Mouse (Mus musculus): ENCODE measurements around the gene Cdk11b. TPM values are rescaled to one million over a fixed set of nuclear protein-coding genes. Genes with fewer than 3 reads are reported as not detected.
"Not testable (repeated sequence)": the region's sequence is repeated elsewhere in the genome, so short reads cannot be mapped to it uniquely, and the experiment has no call there.

Cdk11b gene
- polyA plus RNA-seq, 1 experiment from 2014 or later: 24.9 TPM

GRCm38 (mm10) chr4:155668689-155669597 lies 44.3 kb downstream of the Cdk11b start, which contains the start of gene Mib2:
TSS of gene Mib2 (minus strand) at chr4:155669198.
- Histone ChIP-seq H3K4me3 (ENCODE audit: low read depth, low read length) (peak within 1 kb of the TSS; percentile 100), H3K9me3 (ENCODE audit: low read length) (no peaks in the 10 kb centered on the region), H3K4me2 (ENCODE audit: low read depth, low read length) (peak within 1 kb of the TSS; percentile 89), H3K27ac (ENCODE audit: low read depth) (peak within 1 kb of the TSS; percentile 80), H3K4me1 (ENCODE audit: insufficient read depth) (peaks cover 9% of the 10 kb centered on the region), H3K36me3 (replicated peaks; ENCODE audit: insufficient read depth, low read length) (0 out of 2 replicates have a peak, but pooled peaks cover 5% of the 10 kb centered on the region), H3K9ac (replicated peaks) (peak within 1 kb of the TSS; percentile 88), H3K27me3 (ENCODE audit: insufficient read depth, low read length) (0 out of 2 replicates have a peak, but pooled peaks cover 2% of the 10 kb centered on the region)
- 2% methylated on average over 73 of the region's 73 CpGs for WGBS (ENCODE audit: insufficient replicate concordance)
- ATAC-seq: peak; percentile 99
- peak; percentile 97 for DNase-seq
- no peak for TF ChIP-seq CTCF (IDR thresholded peaks at IDR 0.05; ENCODE audit: low read depth)
- TF ChIP-seq EP300 (IDR thresholded peaks at IDR 0.05; ENCODE audit: low read depth): no peak

- ATAC-seq: peak; percentile 2; the same call in 1 of the 2 replicates
- Histone ChIP-seq H3K9me3 (ENCODE audit: low read length) (no peaks in the 10 kb centered on the region), H3K36me3 (replicated peaks; ENCODE audit: insufficient read depth, low read length) (0 out of 2 replicates have a peak, but pooled peaks cover 5% of the 10 kb centered on the region), H3K27me3 (ENCODE audit: insufficient read depth, low read length) (0 out of 2 replicates have a peak, but pooled peaks cover 2% of the 10 kb centered on the region), H3K9ac (replicated peaks) (peak overlapping the region; percentile 88; the same call in 1 of the 2 replicates), H3K27ac (ENCODE audit: low read depth) (no peak overlapping the region), H3K4me2 (ENCODE audit: low read depth, low read length) (peak overlapping the region; percentile 89), H3K4me1 (ENCODE audit: insufficient read depth) (peaks cover 9% of the 10 kb centered on the region), H3K4me3 (ENCODE audit: low read depth, low read length) (peak overlapping the region; percentile 100)
- no peak for DNase-seq
- TF ChIP-seq CTCF (IDR thresholded peaks at IDR 0.05; ENCODE audit: low read depth): no peak
- no peak for TF ChIP-seq EP300 (IDR thresholded peaks at IDR 0.05; ENCODE audit: low read depth)
- 2% methylated on average over 8 of the region's 8 CpGs for WGBS (ENCODE audit: insufficient replicate concordance)
These were observed 45.0 kb downstream of the Cdk11b start for GRCm38 (mm10) chr4:155669598-155670075.

GRCm38 (mm10) chr4:155670236-155670635 lies 45.6 kb downstream of the Cdk11b start:
- not testable (repeated sequence) for ATAC-seq; H3K36me3 ChIP-seq (replicated peaks; ENCODE audit: insufficient read depth, low read length); H3K27me3 ChIP-seq (ENCODE audit: insufficient read depth, low read length); H3K27ac ChIP-seq (ENCODE audit: low read depth); H3K4me2 ChIP-seq (ENCODE audit: low read depth, low read length); H3K4me1 ChIP-seq (ENCODE audit: insufficient read depth); H3K4me3 ChIP-seq (ENCODE audit: low read depth, low read length); H3K9ac ChIP-seq (replicated peaks); DNase-seq; H3K9me3 ChIP-seq (ENCODE audit: low read length)
- 70% methylated on average over 4 of the region's 4 CpGs for WGBS (ENCODE audit: insufficient replicate concordance)

- Histone ChIP-seq H3K27me3 (ENCODE audit: insufficient read depth, low read length) (0 out of 2 replicates have a peak, but pooled peaks cover 2% of the 10 kb centered on the region), H3K9me3 (ENCODE audit: low read length) (no peaks in the 10 kb centered on the region), H3K4me1 (ENCODE audit: insufficient read depth) (peaks cover 9% of the 10 kb centered on the region), H3K27ac (ENCODE audit: low read depth) (no peak overlapping the region), H3K9ac (replicated peaks) (no peak overlapping the region), H3K36me3 (replicated peaks; ENCODE audit: insufficient read depth, low read length) (no peaks in the 10 kb centered on the region), H3K4me3 (ENCODE audit: low read depth, low read length) (no peak overlapping the region), H3K4me2 (ENCODE audit: low read depth, low read length) (no peak overlapping the region)
- ATAC-seq (no peak), DNase-seq (no peak)
- WGBS (ENCODE audit: insufficient replicate concordance): 56% methylated on average over 2 of the region's 2 CpGs
- TF ChIP-seq CTCF (IDR thresholded peaks at IDR 0.05; ENCODE audit: low read depth) (no peak), EP300 (IDR thresholded peaks at IDR 0.05; ENCODE audit: low read depth) (no peak)
These were observed 47.4 kb downstream of the Cdk11b start for GRCm38 (mm10) chr4:155672082-155672481.

- Histone ChIP-seq H3K9me3 (ENCODE audit: low read length) (no peaks in the 10 kb centered on the region), H3K9ac (replicated peaks) (no peak overlapping the region), H3K4me2 (ENCODE audit: low read depth, low read length) (no peak overlapping the region), H3K4me3 (ENCODE audit: low read depth, low read length) (no peak overlapping the region), H3K27ac (ENCODE audit: low read depth) (no peak overlapping the region), H3K36me3 (replicated peaks; ENCODE audit: insufficient read depth, low read length) (no peaks in the 10 kb centered on the region), H3K4me1 (ENCODE audit: insufficient read depth) (no peaks in the 10 kb centered on the region), H3K27me3 (ENCODE audit: insufficient read depth, low read length) (0 out of 2 replicates have a peak, but pooled peaks cover 2% of the 10 kb centered on the region)
- DNase-seq (no peak), ATAC-seq (no peak)
- whole genome bisulfite sequencing (ENCODE audit: insufficient replicate concordance): 68% methylated on average over 2 of the region's 2 CpGs
- TF ChIP-seq EP300 (IDR thresholded peaks at IDR 0.05; ENCODE audit: low read depth) (no peak), CTCF (IDR thresholded peaks at IDR 0.05; ENCODE audit: low read depth) (peak; percentile 49)
These were observed 51.3 kb downstream of the Cdk11b start for GRCm38 (mm10) chr4:155675991-155676390.

DNA sequence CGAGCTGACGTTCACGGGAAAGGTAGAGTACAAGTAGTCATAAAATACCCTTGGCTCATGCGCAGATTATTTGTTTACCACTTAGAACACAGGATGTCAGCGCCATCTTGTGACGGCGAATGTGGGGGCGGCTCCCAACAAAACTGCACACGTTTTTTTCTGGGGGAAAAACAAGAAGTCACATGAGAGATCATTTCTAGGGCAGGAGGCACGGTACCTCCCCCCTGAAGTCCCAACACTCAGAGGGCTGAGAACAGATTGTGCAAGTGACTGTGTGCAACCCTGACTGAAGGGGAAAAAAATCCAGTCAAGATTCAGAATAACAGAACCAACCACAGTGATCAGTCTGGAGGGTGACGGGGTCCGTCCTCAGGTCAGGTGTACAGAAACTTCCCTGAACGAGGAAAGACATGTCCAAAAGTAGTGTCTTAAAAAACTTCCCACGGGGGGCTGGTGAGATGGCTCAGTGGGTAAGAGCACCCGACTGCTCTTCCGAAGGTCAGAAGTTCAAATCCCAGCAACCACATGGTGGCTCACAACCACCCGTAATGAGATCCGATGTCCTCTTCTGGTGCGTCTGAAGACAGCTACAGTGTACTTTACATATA lies 59.1 kb downstream of the Cdk11b start:
- 73% methylated on average over 15 of the region's 19 CpGs for WGBS (ENCODE audit: insufficient replicate concordance)
- not testable (repeated sequence) for DNase-seq; H3K27ac ChIP-seq (ENCODE audit: low read depth); ATAC-seq; H3K9me3 ChIP-seq (ENCODE audit: low read length); H3K27me3 ChIP-seq (ENCODE audit: insufficient read depth, low read length); H3K4me3 ChIP-seq (ENCODE audit: low read depth, low read length); H3K36me3 ChIP-seq (replicated peaks; ENCODE audit: insufficient read depth, low read length); H3K9ac ChIP-seq (replicated peaks); H3K4me1 ChIP-seq (ENCODE audit: insufficient read depth); H3K4me2 ChIP-seq (ENCODE audit: low read depth, low read length)

DNA sequence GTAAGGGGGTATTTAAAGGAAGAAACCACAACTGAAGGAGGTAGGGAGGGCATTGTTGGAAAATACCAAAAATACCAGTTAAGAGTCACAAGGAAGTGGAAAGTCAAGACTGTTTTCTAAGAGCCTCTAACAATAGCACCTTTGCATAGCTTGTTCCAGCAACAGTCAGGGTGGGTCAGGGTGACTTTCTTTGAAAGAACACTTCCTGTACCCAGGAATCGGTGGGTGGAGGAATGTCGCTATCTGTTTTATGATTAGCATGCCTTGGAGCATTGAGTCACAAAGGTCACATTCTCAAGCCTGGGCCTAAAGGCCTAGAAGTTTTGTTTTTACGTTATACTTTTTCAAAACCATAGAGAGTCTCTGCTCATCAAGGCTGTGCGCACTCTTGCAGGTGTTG lies 63.1 kb downstream of the Cdk11b start:
- ATAC-seq; H3K4me1 ChIP-seq (ENCODE audit: insufficient read depth); H3K36me3 ChIP-seq (replicated peaks; ENCODE audit: insufficient read depth, low read length); H3K4me2 ChIP-seq (ENCODE audit: low read depth, low read length); H3K9me3 ChIP-seq (ENCODE audit: low read length); H3K27ac ChIP-seq (ENCODE audit: low read depth); H3K27me3 ChIP-seq (ENCODE audit: insufficient read depth, low read length); H3K9ac ChIP-seq (replicated peaks); DNase-seq; H3K4me3 ChIP-seq (ENCODE audit: low read depth, low read length): not testable (repeated sequence)
- 77% methylated on average over 4 of the region's 4 CpGs for WGBS (ENCODE audit: insufficient replicate concordance)

All from liver, postnatal 0 days (tissue).